In the genomic region with DNA sequence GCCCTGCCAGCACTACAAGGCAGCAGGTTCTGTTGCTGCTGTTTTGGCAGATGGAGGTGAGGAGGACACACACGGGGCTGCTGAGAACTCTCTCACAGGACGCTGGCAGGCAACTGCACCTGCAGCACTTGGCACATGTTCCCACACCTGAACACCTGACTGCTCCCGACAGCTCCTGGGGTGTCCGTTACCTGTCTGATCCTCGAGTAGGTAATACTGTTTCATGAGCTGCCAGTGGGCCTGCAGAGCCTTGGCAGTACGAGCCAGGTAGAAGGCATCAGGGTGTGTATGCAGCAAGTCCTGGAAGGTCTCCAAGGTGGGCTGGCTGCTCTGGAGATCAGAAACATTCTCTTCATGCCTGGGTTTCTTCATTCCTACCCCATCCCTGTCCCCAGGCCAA, we compare ENCODE assay signal across 14 mouse cellular contexts. TPM values are rescaled to one million over a fixed set of nuclear protein-coding genes. Genes with fewer than 3 reads are reported as not detected.
DNase-seq lines count a peak whose midpoint lies in the region; ATAC-seq and TF ChIP-seq lines count a peak whose summit lies in the region.
"Not testable (repeated sequence)": the region's sequence is repeated elsewhere in the genome, so short reads cannot be mapped to it uniquely, and the experiment has no call there.
"Had no signal": no experiment of that assay in that cellular context is flagged by ENCODE, and none has a peak within 500 bp of the region (broad histone marks: within the 10 kb centered on the region; RNA-seq: fewer than 3 reads in every experiment).

No protein-coding gene starts in this region.

- 0 out of 2 replicates have a peak overlapping the region, but pooled peaks have one; percentile 3 for H3K4me2 ChIP-seq in heart, embryonic 16.5 days (ENCODE audit: low read depth, low read length)
- H3K4me2 ChIP-seq in intestine, embryonic 16.5 days (ENCODE audit: low read depth, low read length) = not testable (repeated sequence)

- peak overlapping the region; percentile 86 for H3K4me3 ChIP-seq in gastrocnemius, adult 2 months
- H3K4me3 ChIP-seq in heart, embryonic 16.5 days (ENCODE audit: low read length); intestine, embryonic 16.5 days (ENCODE audit: low read length): not testable (repeated sequence)

- peak overlapping the region; percentile 96 for H3K27ac ChIP-seq in gastrocnemius, adult 2 months
- H3K27ac ChIP-seq in heart, embryonic 16.5 days (ENCODE audit: low read length) = peak overlapping the region; percentile 98
- not testable (repeated sequence) for H3K27ac ChIP-seq in intestine, embryonic 16.5 days (ENCODE audit: low read length)

- 75% methylated on average over 6 of the region's 6 CpGs for WGBS in heart, embryonic 16.5 days
- 82% methylated on average over 6 of the region's 6 CpGs for WGBS in intestine, embryonic 16.5 days

- TF ChIP-seq CTCF in gastrocnemius, adult 2 months (IDR thresholded peaks at IDR 0.05) = not testable (repeated sequence)

- DNase-seq in cerebellum, adult 11-12 months = peak; percentile 73
- DNase-seq in cerebellum, adult 9-10 months = peak; percentile 68
- DNase-seq in cerebellum, postnatal 14 days = peak; percentile 71 to 80
- DNase-seq in gastrocnemius, adult 2 months = not testable (repeated sequence)
- DNase-seq in left cerebral cortex, postnatal 4 days = peak; percentile 61

- H3K36me3 ChIP-seq in heart, embryonic 16.5 days (ENCODE audit: control insufficient read depth, insufficient read depth) = peaks cover 39% of the 10 kb centered on the region
- peaks cover 26% of the 10 kb centered on the region; the same call in 1 of the 2 replicates for H3K36me3 ChIP-seq in intestine, embryonic 16.5 days (ENCODE audit: control insufficient read depth, insufficient read depth, low read length)

- H3K9me3 ChIP-seq in heart, embryonic 16.5 days (replicated peaks; ENCODE audit: control insufficient read depth, low read length); intestine, embryonic 16.5 days (ENCODE audit: control insufficient read depth, low read length): not testable (repeated sequence)

- intact Hi-C loops in gastrocnemius, adult 2 months (cut with DNase I); left cerebral cortex, postnatal 4 days (cut with DNase I): not testable (repeated sequence)

- H3K4me1 ChIP-seq in heart, embryonic 16.5 days (ENCODE audit: control insufficient read depth, insufficient read depth, low read length) = peaks cover 32% of the 10 kb centered on the region
- H3K4me1 ChIP-seq in intestine, embryonic 16.5 days (ENCODE audit: control insufficient read depth, insufficient read depth, low read length) = not testable (repeated sequence)

- not testable (repeated sequence) for H3K27me3 ChIP-seq in heart, embryonic 16.5 days (ENCODE audit: control insufficient read depth, insufficient read depth, low read length); intestine, embryonic 16.5 days (replicated peaks; ENCODE audit: control insufficient read depth, insufficient read depth, low read length)

- H3K9ac ChIP-seq in heart, embryonic 16.5 days (ENCODE audit: low read length) = 0 out of 2 replicates have a peak overlapping the region, but pooled peaks have one; percentile 25
- 0 out of 2 replicates have a peak overlapping the region, but pooled peaks have one; percentile 24 for H3K9ac ChIP-seq in intestine, embryonic 16.5 days (ENCODE audit: low read depth, low read length)

- not testable (repeated sequence) for ATAC-seq in heart, embryonic 16.5 days (replicated peaks; ENCODE audit: extremely low read depth, insufficient read depth, low FRiP score); intestine, embryonic 16.5 days

RNA-seq across cellular contexts. Expression of a gene that starts 5.0 kb away (rescaled TPM):
- total RNA-seq in gastrocnemius, adult 2 months (2021) = 10 to 100 TPM; 25.6 to 33.7 TPM
- 155 and 163 TPM in 2 replicates for polyA plus RNA-seq in heart, embryonic 16.5 days (2015; fragmentation: Nextera tagmentation; extraction: Ambion mirVana)
- polyA plus RNA-seq in intestine, embryonic 16.5 days (2015; fragmentation: Nextera tagmentation; extraction: Ambion mirVana) = 124 and 128 TPM in 2 replicates
- total RNA-seq in left cerebral cortex, postnatal 4 days (2021) = 100 to 1,000 TPM; 136 to 139 TPM

RNA-seq across cellular contexts. Expression of a gene that starts 22.1 kb away (rescaled TPM):
- not detected for total RNA-seq in gastrocnemius, adult 2 months (2021)
- 1.3 TPM in 2 replicates for polyA plus RNA-seq in heart, embryonic 16.5 days (2015; fragmentation: Nextera tagmentation; extraction: Ambion mirVana)
- polyA plus RNA-seq in intestine, embryonic 16.5 days (2015; fragmentation: Nextera tagmentation; extraction: Ambion mirVana) = 0.39 and 0.56 TPM in 2 replicates
- total RNA-seq in left cerebral cortex, postnatal 4 days (2021) = 10 to 100 TPM; 66.6 to 67.3 TPM
- total RNA-seq: CH12.LX; gastrocnemius, adult 8-10 months; gastrocnemius, postnatal 25 days had no signal
- polyA plus RNA-seq: G1E had no signal

RNA-seq across cellular contexts. Expression of a gene that starts 48.2 kb away (rescaled TPM):
- total RNA-seq in gastrocnemius, adult 2 months (2021) = 10 to 100 TPM; 24.8 to 27.0 TPM
- 36.0 and 46.6 TPM in 2 replicates for polyA plus RNA-seq in heart, embryonic 16.5 days (2015; fragmentation: Nextera tagmentation; extraction: Ambion mirVana)
- polyA plus RNA-seq in intestine, embryonic 16.5 days (2015; fragmentation: Nextera tagmentation; extraction: Ambion mirVana) = 29.8 and 34.8 TPM in 2 replicates
- total RNA-seq in left cerebral cortex, postnatal 4 days (2021) = 100 to 1,000 TPM; 125 to 132 TPM

RNA-seq across cellular contexts. Expression of a gene that starts 49.0 kb away (rescaled TPM):
- not detected for total RNA-seq in gastrocnemius, adult 2 months (2021)
- polyA plus RNA-seq in heart, embryonic 16.5 days (2015; fragmentation: Nextera tagmentation; extraction: Ambion mirVana) = 0.13 and 0.16 TPM in 2 replicates
- 0.24 TPM in 1 of 2 replicates, not detected in the other for polyA plus RNA-seq in intestine, embryonic 16.5 days (2015; fragmentation: Nextera tagmentation; extraction: Ambion mirVana)
- total RNA-seq in left cerebral cortex, postnatal 4 days (2021) = 1 to 10 TPM in 1 of 2 experiments, under 1 TPM in 1; 0.64 to 1.3 TPM
- total RNA-seq: common myeloid progenitor, adult 5-6 weeks; G1E; gastrocnemius, adult 8-10 months; gastrocnemius, postnatal 25 days; heart, adult 2 months; heart, postnatal 14 days had no signal
- polyA plus RNA-seq: G1E; heart, adult 2 months had no signal

Comparison
In these comparisons a context has a peak if more than half of its experiments do, and no peak if none do; other contexts are left out.
1. RNA of a gene that starts 22.1 kb away (total RNA-seq): 66.6 to 67.3 TPM in left cerebral cortex, postnatal 4 days; not detected in gastrocnemius, adult 2 months; every median in the first group is over 10 times any median in the second.
2. RNA of a gene that starts 48.2 kb away (total RNA-seq): 125 to 132 TPM in left cerebral cortex, postnatal 4 days; 24.8 to 27.0 TPM in gastrocnemius, adult 2 months; every median in the first group is over 4 times any median in the second.